Mouse (Mus musculus) cerebellum, adult 2 months (tissue): ENCODE results near the gene Dnajc25.

Experiments
- CTCF ChIP-seq: fragments of 200-500 bp; IDR thresholded peaks from 2 replicates; pipeline ENCODE4 v1.5.1; 2011; ENCODE audit warnings: low read depth, mild to moderate bottlenecking, control low read depth, low read length, moderate library complexity, borderline replicate concordance; ENCODE audit not compliant: insufficient read depth
- POLR2A ChIP-seq: fragments of 200-500 bp; IDR thresholded peaks from 2 replicates; pipeline ENCODE4 v1.6.1; 2011; ENCODE audit warnings: low read length, control low read depth, borderline replicate concordance; ENCODE audit not compliant: insufficient read depth

DNA sequence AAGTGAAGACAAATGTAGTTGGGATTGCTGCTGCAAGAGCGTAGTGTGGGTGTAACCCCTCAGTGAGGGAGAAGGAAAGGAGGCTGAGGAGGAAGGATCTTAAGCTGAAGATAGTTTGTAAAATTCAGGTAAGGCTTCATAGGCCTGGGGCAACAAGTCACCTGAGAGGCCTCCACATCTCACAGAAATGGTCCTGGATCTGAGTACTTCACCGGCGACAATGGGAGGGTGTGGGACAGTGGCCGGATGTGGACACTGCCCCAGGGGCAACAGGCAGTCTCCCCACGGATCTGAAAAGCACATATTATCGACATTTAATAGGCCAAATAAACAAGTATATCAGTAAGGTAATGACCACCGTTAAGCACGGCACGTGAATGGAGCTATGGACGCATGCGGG is 42.2 kb upstream of the Dnajc25 start:
- no peak for TF ChIP-seq CTCF
- no peak for TF ChIP-seq POLR2A
